Mouse (Mus musculus): ENCODE data around the gene Ripor3.

DNA sequence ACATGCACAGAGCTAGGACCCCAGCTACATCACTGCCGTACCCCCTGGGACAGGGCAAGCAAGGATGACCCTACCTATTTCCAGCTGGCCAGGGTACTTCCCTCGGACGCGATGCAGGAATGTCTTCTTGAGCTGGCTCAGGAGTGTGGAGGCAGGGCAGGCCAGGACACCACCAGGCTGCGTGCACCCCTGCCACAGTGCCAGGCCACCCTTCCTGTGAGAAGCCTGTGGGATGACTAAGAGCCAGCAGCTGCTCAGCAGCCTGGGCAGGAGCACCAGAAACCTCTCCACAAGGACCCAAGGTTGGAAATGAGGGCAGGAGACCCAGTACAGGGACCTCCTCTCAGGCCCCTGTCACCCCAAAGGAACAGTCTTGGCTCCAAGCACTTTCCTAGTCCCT is 26.0 kb downstream of the Ripor3 start:
- TF ChIP-seq HCFC1 (IDR thresholded peaks at IDR 0.05; ENCODE audit: borderline replicate concordance, insufficient read depth, low read length) (no peak), ZNF384 (IDR thresholded peaks at IDR 0.05; ENCODE audit: low read depth, low read length) (no peak), MAFK (IDR thresholded peaks at IDR 0.05; ENCODE audit: insufficient read depth, low read depth, low read length) (no peak), CHD2 (IDR thresholded peaks at IDR 0.05; ENCODE audit: low read depth, low read length) (no peak), ZC3H11A (IDR thresholded peaks at IDR 0.05; ENCODE audit: borderline replicate concordance, low read depth, low read length) (no peak)

Measured in ES-E14 (cell line).